Mouse (Mus musculus): ENCODE results near the gene Snx1. TPM values are rescaled to one million over a fixed set of nuclear protein-coding genes. Genes with fewer than 3 reads are reported as not detected.

The Snx1 gene
- polyA plus RNA-seq, 1 experiment from 2014 or later: 142 TPM

DNA sequence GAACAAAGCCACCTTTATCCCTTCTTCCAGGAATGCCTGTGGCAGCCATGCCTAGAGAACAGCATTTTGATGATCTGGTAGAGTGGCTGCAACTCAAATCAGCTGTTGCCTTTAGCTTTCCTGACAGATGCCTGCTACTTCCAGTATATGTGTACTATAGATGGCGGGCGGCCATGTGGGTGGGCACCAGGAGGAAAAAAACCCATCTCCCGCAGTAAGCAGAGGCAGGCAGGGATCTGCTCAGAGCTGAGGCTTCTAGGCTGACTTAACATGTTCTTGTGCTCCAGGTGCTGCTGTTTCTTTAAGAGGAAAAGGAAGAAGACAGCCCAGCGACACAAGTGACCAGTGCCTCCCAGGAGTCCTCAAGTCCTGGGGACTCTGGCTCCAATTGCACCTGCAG lies 87.1 kb downstream of the Snx1 start:
- Histone ChIP-seq H3K36me3 (peaks cover 49% of the 10 kb centered on the region), H3K4me2 (no peak overlapping the region), H3K4me1 (no peaks in the 10 kb centered on the region), H3K27ac (no peak overlapping the region), H3K27me3 (no peaks in the 10 kb centered on the region), H3K9ac (no peak overlapping the region), H3K9me3 (replicated peaks) (no peaks in the 10 kb centered on the region), H3K4me3 (replicated peaks) (no peak overlapping the region)
- 80% methylated on average over 4 of the region's 4 CpGs for WGBS
- no peak for ATAC-seq (replicated peaks; ENCODE audit: low FRiP score)

DNA sequence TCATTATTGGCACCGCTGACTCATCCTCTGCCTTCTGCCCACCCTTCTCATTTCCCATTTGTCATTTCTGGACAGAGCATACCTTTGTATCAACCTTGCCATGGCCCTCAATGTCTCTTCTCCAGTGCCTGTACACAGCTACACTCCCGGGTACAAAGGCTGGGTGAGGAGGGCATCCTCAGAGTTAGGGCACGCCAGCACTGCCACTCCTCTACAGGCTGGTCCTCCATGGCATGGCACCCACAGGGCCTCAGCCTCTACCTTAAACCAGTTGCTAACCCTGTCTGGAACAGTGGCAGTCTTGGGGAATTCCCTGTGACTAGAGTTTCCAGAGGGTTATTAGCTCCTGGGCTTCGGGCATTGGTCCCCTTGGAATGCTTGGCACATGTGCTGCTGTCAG lies 87.8 kb downstream of the Snx1 start:
- Histone ChIP-seq H3K4me3 (replicated peaks) (no peak overlapping the region), H3K36me3 (peaks cover 56% of the 10 kb centered on the region), H3K27ac (no peak overlapping the region), H3K4me2 (no peak overlapping the region), H3K27me3 (no peaks in the 10 kb centered on the region), H3K9ac (no peak overlapping the region), H3K4me1 (no peaks in the 10 kb centered on the region), H3K9me3 (replicated peaks) (no peaks in the 10 kb centered on the region)
- ATAC-seq (replicated peaks; ENCODE audit: low FRiP score): no peak
- 95% methylated on average over 4 of the region's 4 CpGs for WGBS

Other genes starting within 250 kb of the Snx1 start
- 244 and 272 TPM in 2 replicates for gene Pclaf, start 236.3 kb downstream of the Snx1 start, polyA plus RNA-seq (2015; fragmentation: Nextera tagmentation; extraction: Ambion mirVana)
- 33.3 and 33.8 TPM in 2 replicates for gene Trip4, start 217.8 kb downstream of the Snx1 start, polyA plus RNA-seq (2015; fragmentation: Nextera tagmentation; extraction: Ambion mirVana)
- 16.5 and 16.6 TPM in 2 replicates for gene Csnk1g1, start 217.7 kb downstream of the Snx1 start, polyA plus RNA-seq (2015; fragmentation: Nextera tagmentation; extraction: Ambion mirVana)
- 631 and 634 TPM in 2 replicates for gene Ppib, start 66.4 kb downstream of the Snx1 start, polyA plus RNA-seq (2015; fragmentation: Nextera tagmentation; extraction: Ambion mirVana)
- 1.4 and 2.3 TPM in 2 replicates for gene Snx22, start 56.9 kb downstream of the Snx1 start, polyA plus RNA-seq (2015; fragmentation: Nextera tagmentation; extraction: Ambion mirVana)
- 151 and 165 TPM in 2 replicates for gene Ciao2a, start within 50 bp of the Snx1 start, polyA plus RNA-seq (2015; fragmentation: Nextera tagmentation; extraction: Ambion mirVana)
- 4.8 and 6.5 TPM in 2 replicates for gene Dapk2, start 31.6 kb upstream of the Snx1 start, polyA plus RNA-seq (2015; fragmentation: Nextera tagmentation; extraction: Ambion mirVana)
- 20.6 and 21.0 TPM in 2 replicates for gene Herc1, start 223.9 kb upstream of the Snx1 start, polyA plus RNA-seq (2015; fragmentation: Nextera tagmentation; extraction: Ambion mirVana)